Mouse (Mus musculus) inflammation-experienced regulatory T-cells, adult 16 weeks (primary cell): ENCODE data around the gene Gm9844. TPM values are rescaled to one million over a fixed set of nuclear protein-coding genes. Genes with fewer than 3 reads are reported as not detected.

Experiments
- polyA plus RNA-seq: library from polyadenylated mRNA; unstranded; fragments of 100-300 nt; shearing (Covaris generic); gene quantifications from one replicate; pipeline ENCODE4 v1.2.1, GENCODE M21; 2017

Gene Gm9844
- 10.8 TPM for polyA plus RNA-seq

GRCm38 (mm10) chr7:24861913-24862312, at the start of gene Gm9844:
Gm9844 (plus strand) TSS chr7:24862213.

DNA sequence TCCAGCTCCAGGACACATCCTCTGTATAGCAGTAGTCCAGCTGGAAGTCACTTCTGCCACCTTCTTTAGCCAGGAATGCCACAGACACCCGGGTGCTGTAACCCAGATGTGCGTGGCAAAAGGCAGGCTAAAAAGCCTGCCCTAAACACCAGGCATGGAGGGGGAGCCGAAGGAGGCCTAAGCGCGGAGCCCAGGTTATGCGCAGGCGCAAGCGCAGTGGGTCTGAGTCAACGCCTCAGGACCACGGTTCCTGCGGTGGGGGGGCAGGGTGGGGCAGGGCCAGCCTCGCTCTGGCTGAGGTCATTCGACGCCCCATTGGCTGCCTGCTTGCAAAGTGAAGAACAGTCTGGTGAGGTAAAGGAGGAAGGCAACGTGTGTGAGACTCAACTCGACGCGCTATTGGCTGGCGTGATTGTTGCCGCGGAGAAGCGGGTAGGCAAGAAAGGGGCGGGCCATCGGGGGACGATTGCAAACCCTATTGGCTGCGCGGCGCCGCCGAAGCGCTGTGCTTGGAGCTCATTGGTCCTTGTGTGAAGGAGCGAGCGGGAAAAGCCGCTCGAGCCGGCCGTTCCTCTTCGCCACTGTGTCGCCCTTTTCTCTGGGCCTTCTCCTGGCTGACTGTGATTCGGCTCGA, 7.6 kb downstream of the Gm9844 start, which contains the start of the genes Lypd4 and Dmrtc2:
Lypd4 (minus strand) TSS at position 410 of the 634 bp plus-strand sequence.
Dmrtc2 (plus strand) TSS at position 526 of the 634 bp plus-strand sequence.

DNA sequence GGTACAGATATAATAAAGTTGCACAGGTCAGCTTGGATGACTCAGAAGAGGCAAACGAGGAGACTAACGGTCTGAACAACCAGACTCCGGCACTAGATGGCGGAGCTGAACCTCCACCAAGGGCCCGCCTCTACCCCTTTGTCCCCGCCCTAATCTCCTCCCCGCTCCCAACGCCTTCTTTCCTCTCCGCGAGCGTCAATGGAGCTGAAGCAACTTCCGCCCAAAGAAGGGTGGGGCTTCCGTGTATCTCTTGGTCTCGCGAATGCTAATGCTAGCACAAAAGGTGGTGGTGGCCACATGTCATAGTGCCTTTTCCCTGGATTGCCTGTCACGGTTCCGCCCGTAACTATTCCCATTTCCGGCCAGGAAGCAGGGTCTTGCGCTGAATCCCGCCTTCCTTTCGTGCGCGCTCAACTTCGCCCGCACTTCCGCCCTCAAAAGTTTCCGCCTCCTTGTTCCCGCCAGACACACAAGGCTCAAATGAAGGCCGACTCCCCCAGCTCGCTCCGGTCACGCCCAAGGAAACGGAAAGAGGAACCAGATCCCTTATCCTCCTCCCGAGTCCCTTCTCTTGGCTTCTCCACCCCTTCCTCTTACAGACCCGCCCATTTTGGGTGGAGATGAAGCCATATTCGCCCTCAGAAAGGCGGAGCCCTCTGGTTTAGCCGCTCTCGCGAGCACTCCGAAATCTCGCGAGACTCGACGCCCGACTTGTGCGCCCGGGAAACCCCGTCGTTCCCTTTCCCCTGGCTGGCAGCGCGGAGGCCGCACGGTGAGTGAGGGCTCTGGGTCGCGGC, 22.1 kb downstream of the Gm9844 start, which contains the start of gene Rps19:
Rps19 (plus strand) TSS at position 476 of the 797 bp plus-strand sequence.

GRCm38 (mm10) chr7:24897224-24897623, 35.2 kb downstream of the Gm9844 start, which contains the start of gene Cd79a:
Cd79a (plus strand) TSS chr7:24897381.

GRCm38 (mm10) chr7:24902630-24903443, 40.8 kb downstream of the Gm9844 start, which contains the start of gene Arhgef1:
Arhgef1 (plus strand) TSS chr7:24902912.

Other genes starting within 250 kb of the Gm9844 start
- not detected for gene Lypd3, start 225.7 kb upstream of the Gm9844 start, polyA plus RNA-seq
- gene Tex101, start 185.5 kb upstream of the Gm9844 start, polyA plus RNA-seq: not detected
- not detected for gene BC049730, start 153.0 kb upstream of the Gm9844 start, polyA plus RNA-seq
- not detected for gene Gm4763, start 135.3 kb upstream of the Gm9844 start, polyA plus RNA-seq
- 0.21 TPM for gene Cd177, start 101.9 kb upstream of the Gm9844 start, polyA plus RNA-seq
- gene Ceacam10, start 85.0 kb upstream of the Gm9844 start, polyA plus RNA-seq: not detected
- gene Lypd4, start 7.7 kb downstream of the Gm9844 start, polyA plus RNA-seq: not detected
- gene Dmrtc2, start 7.8 kb downstream of the Gm9844 start, polyA plus RNA-seq: not detected
- gene Rps19, start 22.2 kb downstream of the Gm9844 start, polyA plus RNA-seq: 4,580 TPM
- 16.0 TPM for gene Cd79a, start 35.2 kb downstream of the Gm9844 start, polyA plus RNA-seq
- 953 TPM for gene Arhgef1, start 40.7 kb downstream of the Gm9844 start, polyA plus RNA-seq
- gene Gm4881, start 82.3 kb downstream of the Gm9844 start, polyA plus RNA-seq: not detected
- 700 TPM for gene Rabac1, start 110.5 kb downstream of the Gm9844 start, polyA plus RNA-seq
- gene Atp1a3, start 143.7 kb downstream of the Gm9844 start, polyA plus RNA-seq: 10.7 TPM
- gene Grik5, start 210.1 kb downstream of the Gm9844 start, polyA plus RNA-seq: 6.6 TPM
- 49.1 TPM for gene Zfp574, start 210.4 kb downstream of the Gm9844 start, polyA plus RNA-seq